Mouse (Mus musculus): Measurements from ENCODE around the gene Rhox4e. TPM values are rescaled to one million over a fixed set of nuclear protein-coding genes. Genes with fewer than 3 reads are reported as not detected.
"Not testable (repeated sequence)": the region's sequence is repeated elsewhere in the genome, so short reads cannot be mapped to it uniquely, and the experiment has no call there.

Gene Rhox4e
- polyA plus RNA-seq (2015; fragmentation: Nextera tagmentation; extraction: Ambion mirVana) = not detected in 2 replicates

- not testable (repeated sequence) for DNase-seq (ENCODE audit: low spot score)
Observed at GRCm38 (mm10) chrX:37557112-37557511, at the start of gene Rhox4e. Rhox4e (plus strand) TSS chrX:37557412.

- DNase-seq (ENCODE audit: low spot score) = not testable (repeated sequence)
Observed at GRCm38 (mm10) chrX:37514059-37514458, 43.2 kb upstream of the Rhox4e start, which contains the start of gene Rhox4d. Rhox4d (plus strand) TSS chrX:37514359.

GRCm38 (mm10) chrX:37530152-37530551, 27.1 kb upstream of the Rhox4e start, which contains the start of gene Rhox2e:
Rhox2e (plus strand) TSS chrX:37530452.
- not testable (repeated sequence) for DNase-seq (ENCODE audit: low spot score)

- not testable (repeated sequence) for DNase-seq (ENCODE audit: low spot score)
Observed at GRCm38 (mm10) chrX:37541719-37542118, 15.5 kb upstream of the Rhox4e start, which contains the start of gene Rhox3e. Rhox3e (plus strand) TSS chrX:37542019.

- DNase-seq (ENCODE audit: low spot score) = not testable (repeated sequence)
Observed at GRCm38 (mm10) chrX:37571105-37571504, 13.9 kb downstream of the Rhox4e start, which contains the start of gene Rhox2f. Rhox2f (plus strand) TSS chrX:37571405.

GRCm38 (mm10) chrX:37572638-37573037, 15.4 kb downstream of the Rhox4e start:
- DNase-seq (ENCODE audit: low spot score) = not testable (repeated sequence)

GRCm38 (mm10) chrX:37580692-37581091, 23.5 kb downstream of the Rhox4e start, which contains the start of gene Rhox3f:
Rhox3f (plus strand) TSS chrX:37580992.
- not testable (repeated sequence) for DNase-seq (ENCODE audit: low spot score)

GRCm38 (mm10) chrX:37607604-37608003, 50.4 kb downstream of the Rhox4e start, which contains the start of gene Rhox4f:
Rhox4f (minus strand) TSS chrX:37607704.
- DNase-seq (ENCODE audit: low spot score) = not testable (repeated sequence)

Other genes with a start within 250 kb of the Rhox4e start
- not detected in 2 replicates for gene Rhox3a2, start 177.4 kb upstream of the Rhox4e start, polyA plus RNA-seq (2015; fragmentation: Nextera tagmentation; extraction: Ambion mirVana)
- gene Rhox4a2, start 166.6 kb upstream of the Rhox4e start, polyA plus RNA-seq (2015; fragmentation: Nextera tagmentation; extraction: Ambion mirVana) = 21.3 and 22.2 TPM in 2 replicates
- gene Rhox2b, start 145.3 kb upstream of the Rhox4e start, polyA plus RNA-seq (2015; fragmentation: Nextera tagmentation; extraction: Ambion mirVana) = not detected in 2 replicates
- gene Rhox4b, start 124.9 kb upstream of the Rhox4e start, polyA plus RNA-seq (2015; fragmentation: Nextera tagmentation; extraction: Ambion mirVana) = 6.4 and 8.1 TPM in 2 replicates
- not detected in 2 replicates for gene Rhox2c, start 103.7 kb upstream of the Rhox4e start, polyA plus RNA-seq (2015; fragmentation: Nextera tagmentation; extraction: Ambion mirVana)
- gene Rhox3c, start 98.8 kb upstream of the Rhox4e start, polyA plus RNA-seq (2015; fragmentation: Nextera tagmentation; extraction: Ambion mirVana) = not detected in 2 replicates
- not detected in 2 replicates for gene Rhox4c, start 77.1 kb upstream of the Rhox4e start, polyA plus RNA-seq (2015; fragmentation: Nextera tagmentation; extraction: Ambion mirVana)
- not detected in 2 replicates for gene Rhox2d, start 64.0 kb upstream of the Rhox4e start, polyA plus RNA-seq (2015; fragmentation: Nextera tagmentation; extraction: Ambion mirVana)
- not detected in 2 replicates for gene Rhox4d, start 43.1 kb upstream of the Rhox4e start, polyA plus RNA-seq (2015; fragmentation: Nextera tagmentation; extraction: Ambion mirVana)
- gene Rhox2e, start 27.0 kb upstream of the Rhox4e start, polyA plus RNA-seq (2015; fragmentation: Nextera tagmentation; extraction: Ambion mirVana) = not detected in 2 replicates
- not detected in 2 replicates for gene Rhox3e, start 15.4 kb upstream of the Rhox4e start, polyA plus RNA-seq (2015; fragmentation: Nextera tagmentation; extraction: Ambion mirVana)
- 0.23 and 0.32 TPM in 2 replicates for gene Rhox2f, start 14.0 kb downstream of the Rhox4e start, polyA plus RNA-seq (2015; fragmentation: Nextera tagmentation; extraction: Ambion mirVana)
- gene Rhox3f, start 23.6 kb downstream of the Rhox4e start, polyA plus RNA-seq (2015; fragmentation: Nextera tagmentation; extraction: Ambion mirVana) = not detected in 2 replicates
- not detected in 2 replicates for gene Rhox4f, start 50.3 kb downstream of the Rhox4e start, polyA plus RNA-seq (2015; fragmentation: Nextera tagmentation; extraction: Ambion mirVana)
- gene Rhox3g, start 71.2 kb downstream of the Rhox4e start, polyA plus RNA-seq (2015; fragmentation: Nextera tagmentation; extraction: Ambion mirVana) = not detected in 2 replicates
- gene Rhox2g, start 86.1 kb downstream of the Rhox4e start, polyA plus RNA-seq (2015; fragmentation: Nextera tagmentation; extraction: Ambion mirVana) = not detected in 2 replicates
- not detected in 2 replicates for gene Rhox4g, start 93.9 kb downstream of the Rhox4e start, polyA plus RNA-seq (2015; fragmentation: Nextera tagmentation; extraction: Ambion mirVana)
- not detected in 2 replicates for gene Rhox3h, start 111.4 kb downstream of the Rhox4e start, polyA plus RNA-seq (2015; fragmentation: Nextera tagmentation; extraction: Ambion mirVana)
- gene Rhox2h, start 115.9 kb downstream of the Rhox4e start, polyA plus RNA-seq (2015; fragmentation: Nextera tagmentation; extraction: Ambion mirVana) = not detected in 2 replicates
- gene Rhox5, start 247.4 kb downstream of the Rhox4e start, polyA plus RNA-seq (2015; fragmentation: Nextera tagmentation; extraction: Ambion mirVana) = 0.85 and 1.6 TPM in 2 replicates